Mouse (Mus musculus): Measurements from ENCODE around the gene Snx29.

The Snx29 gene

GRCm38 (mm10) chr16:11632205-11632747, 309.6 kb downstream of the Snx29 start:
- no peaks in the 10 kb centered on the region for H3K36me3 ChIP-seq (ENCODE audit: insufficient read depth, low read length)
- TF ChIP-seq CTCF (conservative IDR thresholded peaks at IDR 0.05; ENCODE audit: low read length) = no peak
- no peaks in the 10 kb centered on the region for H3K4me1 ChIP-seq (replicated peaks; ENCODE audit: low read depth, low read length)
- no peaks in the 10 kb centered on the region for H3K9me3 ChIP-seq (ENCODE audit: low read length)
- H3K27me3 ChIP-seq (ENCODE audit: insufficient read depth, low read length) = no peaks in the 10 kb centered on the region
- H3K4me3 ChIP-seq (replicated peaks; ENCODE audit: low read length) = no peak overlapping the region

GRCm38 (mm10) chr16:11636196-11636733, 313.6 kb downstream of the Snx29 start:
- H3K4me3 ChIP-seq (replicated peaks; ENCODE audit: low read length) = no peak overlapping the region
- H3K4me1 ChIP-seq (replicated peaks; ENCODE audit: low read depth, low read length) = no peaks in the 10 kb centered on the region
- TF ChIP-seq POU5F1 (IDR thresholded peaks at IDR 0.05; ENCODE audit: borderline replicate concordance, low read length) (no peak), CTCF (conservative IDR thresholded peaks at IDR 0.05; ENCODE audit: low read length) (no peak), NANOG (IDR thresholded peaks at IDR 0.05; ENCODE audit: borderline replicate concordance, low read length) (no peak)
- H3K27me3 ChIP-seq (ENCODE audit: insufficient read depth, low read length) = no peaks in the 10 kb centered on the region
- H3K9me3 ChIP-seq (ENCODE audit: low read length) = no peaks in the 10 kb centered on the region
- no peaks in the 10 kb centered on the region for H3K36me3 ChIP-seq (ENCODE audit: insufficient read depth, low read length)

GRCm38 (mm10) chr16:11636902-11637301, 314.2 kb downstream of the Snx29 start:
- H3K4me1 ChIP-seq (replicated peaks; ENCODE audit: low read depth, low read length) = no peaks in the 10 kb centered on the region
- TF ChIP-seq POU5F1 (IDR thresholded peaks at IDR 0.05; ENCODE audit: borderline replicate concordance, low read length) = no peak
- no peak for TF ChIP-seq CTCF (conservative IDR thresholded peaks at IDR 0.05; ENCODE audit: low read length)
- TF ChIP-seq NANOG (IDR thresholded peaks at IDR 0.05; ENCODE audit: borderline replicate concordance, low read length) = no peak
- H3K27me3 ChIP-seq (ENCODE audit: insufficient read depth, low read length) = no peaks in the 10 kb centered on the region

GRCm38 (mm10) chr16:11637794-11638193, 315.1 kb downstream of the Snx29 start:
- Histone ChIP-seq H3K4me1 (replicated peaks; ENCODE audit: low read depth, low read length) (peaks cover 4% of the 10 kb centered on the region; the same call in 1 of the 2 replicates), H3K27me3 (ENCODE audit: insufficient read depth, low read length) (no peaks in the 10 kb centered on the region), H3K4me3 (replicated peaks; ENCODE audit: low read length) (no peak overlapping the region), H3K36me3 (ENCODE audit: insufficient read depth, low read length) (no peaks in the 10 kb centered on the region), H3K9me3 (ENCODE audit: low read length) (no peaks in the 10 kb centered on the region)
- no peak for TF ChIP-seq POU5F1 (IDR thresholded peaks at IDR 0.05; ENCODE audit: borderline replicate concordance, low read length)
- no peak for TF ChIP-seq NANOG (IDR thresholded peaks at IDR 0.05; ENCODE audit: borderline replicate concordance, low read length)
- no peak for TF ChIP-seq CTCF (conservative IDR thresholded peaks at IDR 0.05; ENCODE audit: low read length)

More at GRCm38 (mm10) chr16:11636902-11637301, 314.2 kb downstream of the Snx29 start:
- no peaks in the 10 kb centered on the region for H3K36me3 ChIP-seq (ENCODE audit: insufficient read depth, low read length)
- no peaks in the 10 kb centered on the region for H3K9me3 ChIP-seq (ENCODE audit: low read length)
- H3K4me3 ChIP-seq (replicated peaks; ENCODE audit: low read length) = no peak overlapping the region

- TF ChIP-seq CTCF (conservative IDR thresholded peaks at IDR 0.05; ENCODE audit: low read length) (no peak), NANOG (IDR thresholded peaks at IDR 0.05; ENCODE audit: borderline replicate concordance, low read length) (no peak), POU5F1 (IDR thresholded peaks at IDR 0.05; ENCODE audit: borderline replicate concordance, low read length) (no peak)
- Histone ChIP-seq H3K9me3 (ENCODE audit: low read length) (no peaks in the 10 kb centered on the region), H3K36me3 (ENCODE audit: insufficient read depth, low read length) (no peaks in the 10 kb centered on the region), H3K4me1 (replicated peaks; ENCODE audit: low read depth, low read length) (peaks cover 11% of the 10 kb centered on the region), H3K4me3 (replicated peaks; ENCODE audit: low read length) (no peak overlapping the region), H3K27me3 (ENCODE audit: insufficient read depth, low read length) (no peaks in the 10 kb centered on the region)
Measured at GRCm38 (mm10) chr16:11638739-11639138, 316.0 kb downstream of the Snx29 start.

GRCm38 (mm10) chr16:11639936-11640335, 317.2 kb downstream of the Snx29 start:
- TF ChIP-seq NANOG (IDR thresholded peaks at IDR 0.05; ENCODE audit: borderline replicate concordance, low read length) = no peak
- Histone ChIP-seq H3K27me3 (ENCODE audit: insufficient read depth, low read length) (no peaks in the 10 kb centered on the region), H3K4me1 (replicated peaks; ENCODE audit: low read depth, low read length) (peaks cover 11% of the 10 kb centered on the region), H3K4me3 (replicated peaks; ENCODE audit: low read length) (no peak overlapping the region), H3K36me3 (ENCODE audit: insufficient read depth, low read length) (no peaks in the 10 kb centered on the region), H3K9me3 (ENCODE audit: low read length) (no peaks in the 10 kb centered on the region)

GRCm38 (mm10) chr16:11643603-11644002, 320.9 kb downstream of the Snx29 start:
- Histone ChIP-seq H3K27me3 (ENCODE audit: insufficient read depth, low read length) (no peaks in the 10 kb centered on the region), H3K4me3 (replicated peaks; ENCODE audit: low read length) (no peak overlapping the region), H3K36me3 (ENCODE audit: insufficient read depth, low read length) (no peaks in the 10 kb centered on the region), H3K9me3 (ENCODE audit: low read length) (no peaks in the 10 kb centered on the region), H3K4me1 (replicated peaks; ENCODE audit: low read depth, low read length) (peaks cover 21% of the 10 kb centered on the region)
- TF ChIP-seq POU5F1 (IDR thresholded peaks at IDR 0.05; ENCODE audit: borderline replicate concordance, low read length) (no peak), NANOG (IDR thresholded peaks at IDR 0.05; ENCODE audit: borderline replicate concordance, low read length) (no peak), CTCF (conservative IDR thresholded peaks at IDR 0.05; ENCODE audit: low read length) (no peak)

- TF ChIP-seq CTCF (conservative IDR thresholded peaks at IDR 0.05; ENCODE audit: low read length) (no peak), POU5F1 (IDR thresholded peaks at IDR 0.05; ENCODE audit: borderline replicate concordance, low read length) (no peak), NANOG (IDR thresholded peaks at IDR 0.05; ENCODE audit: borderline replicate concordance, low read length) (no peak)
- no peak overlapping the region for H3K4me3 ChIP-seq (replicated peaks; ENCODE audit: low read length)
- H3K4me1 ChIP-seq (replicated peaks; ENCODE audit: low read depth, low read length) = peaks cover 21% of the 10 kb centered on the region
- H3K36me3 ChIP-seq (ENCODE audit: insufficient read depth, low read length) = no peaks in the 10 kb centered on the region
- no peaks in the 10 kb centered on the region for H3K27me3 ChIP-seq (ENCODE audit: insufficient read depth, low read length)
- H3K9me3 ChIP-seq (ENCODE audit: low read length) = no peaks in the 10 kb centered on the region
Measured at GRCm38 (mm10) chr16:11644399-11644798, 321.7 kb downstream of the Snx29 start.

GRCm38 (mm10) chr16:11645668-11646067, 323.0 kb downstream of the Snx29 start:
- Histone ChIP-seq H3K4me1 (replicated peaks; ENCODE audit: low read depth, low read length) (peaks cover 21% of the 10 kb centered on the region), H3K4me3 (replicated peaks; ENCODE audit: low read length) (no peak overlapping the region), H3K9me3 (ENCODE audit: low read length) (no peaks in the 10 kb centered on the region)

More at GRCm38 (mm10) chr16:11645668-11646067, 323.0 kb downstream of the Snx29 start:
- Histone ChIP-seq H3K27me3 (ENCODE audit: insufficient read depth, low read length) (no peaks in the 10 kb centered on the region), H3K36me3 (ENCODE audit: insufficient read depth, low read length) (no peaks in the 10 kb centered on the region)
- TF ChIP-seq CTCF (conservative IDR thresholded peaks at IDR 0.05; ENCODE audit: low read length) = no peak

Data from E14TG2a.4 (cell line).